ENCODE assay signal across 8 mouse cellular contexts in genomic region chr19:53824872-53825680, GRCm38 (mm10).
DNase-seq lines count a peak whose midpoint lies in the region; ATAC-seq and TF ChIP-seq lines count a peak whose summit lies in the region.

No protein-coding gene starts in this region.

- intact Hi-C loops in gastrocnemius, postnatal 14 days (cut with DNase I; ENCODE audit: low total_unique reads): loop anchor here (5.0 kb wide), 1 partner anchor 58 kb away; no protein-coding TSS in a partner anchor

- peaks cover 18% of the 10 kb centered on the region for H3K4me1 ChIP-seq in kidney, postnatal 0 days (replicated peaks; ENCODE audit: insufficient read depth, low read length)
- peaks cover 2% of the 10 kb centered on the region; the same call in 1 of the 2 replicates for H3K4me1 ChIP-seq in forebrain, embryonic 11.5 days (replicated peaks; ENCODE audit: control insufficient read depth, insufficient read depth, low read length)
- H3K4me1 ChIP-seq in intestine, embryonic 16.5 days (ENCODE audit: control insufficient read depth, insufficient read depth, low read length): peaks cover 6% of the 10 kb centered on the region
- H3K4me1 ChIP-seq in midbrain, embryonic 12.5 days: peaks cover 15% of the 10 kb centered on the region

- H3K9ac ChIP-seq in kidney, postnatal 0 days (ENCODE audit: low read depth, low read length): no peak overlapping the region
- H3K9ac ChIP-seq in forebrain, embryonic 11.5 days (ENCODE audit: low read length): no peak overlapping the region
- peak overlapping the region; percentile 55 for H3K9ac ChIP-seq in intestine, embryonic 16.5 days (ENCODE audit: low read depth, low read length)
- no peak overlapping the region for H3K9ac ChIP-seq in midbrain, embryonic 12.5 days (replicated peaks)

- TF ChIP-seq POLR2A in brain, embryonic 14.5 days (IDR thresholded peaks at IDR 0.05; ENCODE audit: borderline replicate concordance, extremely low read depth, insufficient read depth, insufficient read length, poor library complexity, severe bottlenecking): no peak

- H3K9me3 ChIP-seq in kidney, postnatal 0 days (replicated peaks; ENCODE audit: low read length): no peaks in the 10 kb centered on the region
- no peaks in the 10 kb centered on the region for H3K9me3 ChIP-seq in forebrain, embryonic 11.5 days (ENCODE audit: control insufficient read depth, low read length)
- no peaks in the 10 kb centered on the region for H3K9me3 ChIP-seq in intestine, embryonic 16.5 days (ENCODE audit: control insufficient read depth, low read length)
- H3K9me3 ChIP-seq in midbrain, embryonic 12.5 days: no peaks in the 10 kb centered on the region

- no peak overlapping the region for H3K27ac ChIP-seq in kidney, postnatal 0 days
- no peak overlapping the region for H3K27ac ChIP-seq in forebrain, embryonic 11.5 days (ENCODE audit: low read depth, low read length)
- H3K27ac ChIP-seq in intestine, embryonic 16.5 days (ENCODE audit: low read length): no peak overlapping the region
- no peak overlapping the region for H3K27ac ChIP-seq in midbrain, embryonic 12.5 days (replicated peaks)

- H3K27me3 ChIP-seq in kidney, postnatal 0 days (ENCODE audit: insufficient read depth, low read length): no peaks in the 10 kb centered on the region
- no peaks in the 10 kb centered on the region for H3K27me3 ChIP-seq in forebrain, embryonic 11.5 days (ENCODE audit: control insufficient read depth, insufficient read depth, low read length)
- H3K27me3 ChIP-seq in intestine, embryonic 16.5 days (replicated peaks; ENCODE audit: control insufficient read depth, insufficient read depth, low read length): no peaks in the 10 kb centered on the region
- no peaks in the 10 kb centered on the region; the same call in 1 of the 2 replicates for H3K27me3 ChIP-seq in midbrain, embryonic 12.5 days

- no peak for TF ChIP-seq CTCF in kidney, postnatal 0 days (IDR thresholded peaks at IDR 0.05; ENCODE audit: low read depth)
- TF ChIP-seq CTCF in brain, embryonic 14.5 days (IDR thresholded peaks at IDR 0.05; ENCODE audit: borderline replicate concordance, extremely low read depth, insufficient read depth, insufficient read length): no peak

- no peak overlapping the region for H3K4me3 ChIP-seq in kidney, postnatal 0 days (replicated peaks; ENCODE audit: low read depth, low read length)
- peak overlapping the region; percentile 16 for H3K4me3 ChIP-seq in forebrain, embryonic 11.5 days (ENCODE audit: low read depth, low read length)
- peak overlapping the region; percentile 42 for H3K4me3 ChIP-seq in intestine, embryonic 16.5 days (ENCODE audit: low read length)
- peak overlapping the region; percentile 31 for H3K4me3 ChIP-seq in midbrain, embryonic 12.5 days

- H3K36me3 ChIP-seq in kidney, postnatal 0 days (ENCODE audit: insufficient read depth, low read length): no peaks in the 10 kb centered on the region
- H3K36me3 ChIP-seq in forebrain, embryonic 11.5 days (ENCODE audit: control insufficient read depth, insufficient read depth, low read length): no peaks in the 10 kb centered on the region
- no peaks in the 10 kb centered on the region for H3K36me3 ChIP-seq in intestine, embryonic 16.5 days (ENCODE audit: control insufficient read depth, insufficient read depth, low read length)
- no peaks in the 10 kb centered on the region for H3K36me3 ChIP-seq in midbrain, embryonic 12.5 days

- H3K4me2 ChIP-seq in kidney, postnatal 0 days (ENCODE audit: low read length): 0 out of 2 replicates have a peak overlapping the region, but pooled peaks have one; percentile 5
- H3K4me2 ChIP-seq in forebrain, embryonic 11.5 days (ENCODE audit: low read depth, low read length, severe bottlenecking): peak overlapping the region; percentile 29; the same call in 1 of the 2 replicates
- peak overlapping the region; percentile 38 for H3K4me2 ChIP-seq in intestine, embryonic 16.5 days (ENCODE audit: low read depth, low read length)
- H3K4me2 ChIP-seq in midbrain, embryonic 12.5 days (replicated peaks): peak overlapping the region; percentile 43

- WGBS in kidney, postnatal 0 days: 66% methylated on average over 21 of the region's 21 CpGs
- 67% methylated on average over 21 of the region's 21 CpGs for WGBS in forebrain, embryonic 11.5 days
- 70% methylated on average over 21 of the region's 21 CpGs for WGBS in intestine, embryonic 16.5 days
- WGBS in midbrain, embryonic 12.5 days: 58% methylated on average over 21 of the region's 21 CpGs

- 0 out of 2 replicates have a peak, but pooled peaks have one; percentile 15 for ATAC-seq in kidney, postnatal 0 days (replicated peaks; ENCODE audit: low FRiP score, low read depth)
- no peak for ATAC-seq in forebrain, embryonic 11.5 days (replicated peaks; ENCODE audit: low FRiP score)
- ATAC-seq in intestine, embryonic 16.5 days: peak; percentile 79
- peak; percentile 74 for ATAC-seq in midbrain, embryonic 12.5 days (ENCODE audit: low FRiP score, low read depth)

- DNase-seq in kidney, postnatal 0 days (ENCODE audit: low spot score): no peak
- DNase-seq in kidney, postnatal 10 days: no peak
- peak; percentile 78 for DNase-seq in brain, embryonic 14.5 days (ENCODE audit: low read depth)
- DNase-seq in forebrain, embryonic 11.5 days (ENCODE audit: low spot score): no peak
- no peak for DNase-seq in embryo, embryonic 9.5 days (ENCODE audit: extremely low spot score)
- DNase-seq in gastrocnemius, postnatal 14 days: no peak
